Mouse (Mus musculus) lung, postnatal 0 days (tissue): Measurements from ENCODE around the gene Dph7. TPM values are rescaled to one million over a fixed set of nuclear protein-coding genes. Genes with fewer than 3 reads are reported as not detected.

Experiments
- ATAC-seq: fragments of 200-750 bp; cut with Nextera tagmentation; 2 replicates; pipeline ENCODE4 v1.8.0; 2017; ENCODE audit warnings: moderate library complexity
- DNase-seq: peaks from one replicate; pipeline ENCODE4 v3.0.0-alpha.2; 2016; ENCODE audit warnings: low spot score
- H3K27ac ChIP-seq: fragments of 300-500 bp; sonication (generic); 2 replicates; pipeline ENCODE4 v1.5.1; 2014; ENCODE audit warnings: antibody characterized with exemption, mild to moderate bottlenecking, low read length, mixed read lengths
- H3K27me3 ChIP-seq: fragments of 300-500 bp; sonication (generic); replicated peaks from 2 replicates; pipeline ENCODE4 v1.6.1; 2014; ENCODE audit warnings: low read length, mixed read lengths; ENCODE audit not compliant: insufficient read depth
- H3K36me3 ChIP-seq: fragments of 300-500 bp; sonication (generic); 2 replicates; pipeline ENCODE4 v1.6.1; 2014; ENCODE audit warnings: low read length, mixed read lengths; ENCODE audit not compliant: insufficient read depth
- H3K4me1 ChIP-seq: fragments of 300-500 bp; sonication (generic); 2 replicates; pipeline ENCODE4 v1.6.1; 2014; ENCODE audit warnings: antibody characterized with exemption, low read depth, low read length, mixed read lengths; ENCODE audit not compliant: insufficient read depth
- H3K4me2 ChIP-seq: fragments of 300-500 bp; sonication (generic); replicated peaks from 2 replicates; pipeline ENCODE4 v1.6.1; 2014; ENCODE audit warnings: low read depth, mild to moderate bottlenecking, low read length, moderate library complexity, mixed read lengths
- H3K4me3 ChIP-seq: fragments of 300-500 bp; sonication (generic); 2 replicates; pipeline ENCODE4 v1.5.1; 2014; ENCODE audit warnings: low read depth, low read length
- H3K9ac ChIP-seq: fragments of 300-500 bp; sonication (generic); replicated peaks from 2 replicates; pipeline ENCODE4 v1.6.1; 2014; ENCODE audit warnings: low read depth, mild to moderate bottlenecking
- H3K9me3 ChIP-seq: fragments of 300-500 bp; sonication (generic); 2 replicates; pipeline ENCODE4 v1.6.1; 2016; ENCODE audit warnings: low read length, mixed read lengths
- CTCF ChIP-seq: IDR thresholded peaks from 2 replicates; pipeline ENCODE4 v1.5.1; 2016; ENCODE audit warnings: antibody characterized with exemption, mild to moderate bottlenecking
- EP300 ChIP-seq: IDR thresholded peaks from 2 replicates; pipeline ENCODE4 v1.6.1; 2016; ENCODE audit warnings: antibody characterized with exemption, mild to moderate bottlenecking, control low read depth
- WGBS: fragments of 180-500 bp; shearing (Covaris S2); extraction: QIAGEN DNeasy Blood & Tissue Kit; methylation state at CpG from one replicate; pipeline ENCODE4 v1.1.7; 2014; 5-methylcytosine and 5-hydroxymethylcytosine counted together
- polyA plus RNA-seq: library from polyadenylated mRNA; unstranded; fragments of >200 nt; fragmentation: Nextera tagmentation; extraction: Ambion mirVana; gene quantifications from 2 replicates; pipeline ENCODE4 v1.2.1, GENCODE M21; 2015

Gene Dph7
- polyA plus RNA-seq, 1 experiment from 2014 or later, result 13.3 TPM

- Histone ChIP-seq H3K4me1 (peaks cover 9% of the 10 kb centered on the region; the same call in 1 of the 2 replicates), H3K27ac (0 out of 2 replicates have a peak overlapping the region, but pooled peaks have one; percentile 14), H3K27me3 (no peaks in the 10 kb centered on the region), H3K36me3 (no peaks in the 10 kb centered on the region), H3K9me3 (no peaks in the 10 kb centered on the region), H3K9ac (no peak overlapping the region), H3K4me3 (no peak overlapping the region), H3K4me2 (no peak overlapping the region)
- peak; percentile 45 for DNase-seq
- 90% methylated on average over 5 of the region's 5 CpGs for WGBS
- no peak for ATAC-seq
- TF ChIP-seq EP300, result no peak
Observed at GRCm38 (mm10) chr2:24976960-24977359, 14.8 kb downstream of the Dph7 start.

GRCm38 (mm10) chr2:24987762-24988161, 25.6 kb downstream of the Dph7 start:
- WGBS, result 61% methylated on average over 2 of the region's 2 CpGs
- no peaks in the 10 kb centered on the region for H3K4me1 ChIP-seq
- H3K27ac ChIP-seq, result no peak overlapping the region
- DNase-seq (no peak), ATAC-seq (no peak)
- H3K4me2 ChIP-seq, result no peak overlapping the region
- TF ChIP-seq EP300, result no peak
- TF ChIP-seq CTCF, result no peak
- H3K9me3 ChIP-seq, result no peaks in the 10 kb centered on the region
- H3K9ac ChIP-seq, result no peak overlapping the region
- peaks cover 9% of the 10 kb centered on the region; the same call in 1 of the 2 replicates for H3K36me3 ChIP-seq
- H3K4me3 ChIP-seq, result no peak overlapping the region
- no peaks in the 10 kb centered on the region for H3K27me3 ChIP-seq

GRCm38 (mm10) chr2:24995332-24995731, 33.1 kb downstream of the Dph7 start:
- ATAC-seq (no peak), DNase-seq (no peak)
- Histone ChIP-seq H3K27ac (no peak overlapping the region), H3K9ac (no peak overlapping the region), H3K4me2 (no peak overlapping the region), H3K36me3 (no peaks in the 10 kb centered on the region), H3K4me1 (no peaks in the 10 kb centered on the region), H3K27me3 (no peaks in the 10 kb centered on the region), H3K9me3 (no peaks in the 10 kb centered on the region), H3K4me3 (no peak overlapping the region)
- WGBS, result 91% methylated on average over 6 of the region's 6 CpGs
- TF ChIP-seq CTCF (no peak), EP300 (no peak)

- no peaks in the 10 kb centered on the region for H3K36me3 ChIP-seq
- no peak overlapping the region for H3K4me3 ChIP-seq
- no peak overlapping the region for H3K9ac ChIP-seq
- WGBS, result 86% methylated on average over 2 of the region's 2 CpGs
- no peak for DNase-seq
- no peaks in the 10 kb centered on the region for H3K4me1 ChIP-seq
- H3K27ac ChIP-seq, result no peak overlapping the region
- no peak for ATAC-seq
- no peak for TF ChIP-seq EP300
- no peak for TF ChIP-seq CTCF
- no peaks in the 10 kb centered on the region for H3K27me3 ChIP-seq
- H3K9me3 ChIP-seq, result no peaks in the 10 kb centered on the region
- H3K4me2 ChIP-seq, result no peak overlapping the region
Observed at GRCm38 (mm10) chr2:24996471-24996870, 34.3 kb downstream of the Dph7 start.

GRCm38 (mm10) chr2:25000544-25001235, 38.5 kb downstream of the Dph7 start:
- H3K4me1 ChIP-seq, result no peaks in the 10 kb centered on the region
- H3K4me3 ChIP-seq, result no peak overlapping the region
- ATAC-seq (no peak), DNase-seq (peak; percentile 46)
- 65% methylated on average over 3 of the region's 3 CpGs for WGBS
- H3K9me3 ChIP-seq, result no peaks in the 10 kb centered on the region
- TF ChIP-seq EP300, result no peak
- TF ChIP-seq CTCF, result peak; percentile 71
- H3K9ac ChIP-seq, result no peak overlapping the region
- no peaks in the 10 kb centered on the region for H3K36me3 ChIP-seq
- H3K27ac ChIP-seq, result no peak overlapping the region
- H3K27me3 ChIP-seq, result no peaks in the 10 kb centered on the region
- no peak overlapping the region for H3K4me2 ChIP-seq

GRCm38 (mm10) chr2:25003946-25004786, 42.0 kb downstream of the Dph7 start:
- ATAC-seq, result no peak
- 81% methylated on average over 9 of the region's 9 CpGs for WGBS

More at GRCm38 (mm10) chr2:25003946-25004786, 42.0 kb downstream of the Dph7 start:
- H3K9ac ChIP-seq, result no peak overlapping the region
- H3K9me3 ChIP-seq, result no peaks in the 10 kb centered on the region
- no peaks in the 10 kb centered on the region for H3K4me1 ChIP-seq
- no peaks in the 10 kb centered on the region for H3K36me3 ChIP-seq
- H3K27ac ChIP-seq, result no peak overlapping the region
- H3K27me3 ChIP-seq, result no peaks in the 10 kb centered on the region
- no peak for TF ChIP-seq CTCF
- no peak for TF ChIP-seq EP300
- no peak overlapping the region for H3K4me3 ChIP-seq
- no peak overlapping the region for H3K4me2 ChIP-seq
- DNase-seq, result no peak
